8 mouse cellular contexts compared by ENCODE assay signal in genomic region chr13:100669291-100670022, GRCm38 (mm10). TPM values are rescaled to one million over a fixed set of nuclear protein-coding genes. Genes with fewer than 3 reads are reported as not detected.
DNase-seq lines count a peak whose midpoint lies in the region; ATAC-seq lines count a peak whose summit lies in the region.

Ccdc125 (plus strand) TSS chr13:100669717.

- H3K36me3 ChIP-seq in forebrain, embryonic 13.5 days (ENCODE audit: poor library complexity, severe bottlenecking) = peaks cover 15% of the 10 kb centered on the region
- peaks cover 13% of the 10 kb centered on the region for H3K36me3 ChIP-seq in liver, embryonic 13.5 days

- peak within 1 kb of the TSS; percentile 78 for H3K4me2 ChIP-seq in forebrain, embryonic 13.5 days
- peak within 1 kb of the TSS; percentile 82 for H3K4me2 ChIP-seq in liver, embryonic 13.5 days

- ATAC-seq in forebrain, embryonic 13.5 days = peak; percentile 77; the same call in 1 of the 2 replicates
- peak; percentile 50 for ATAC-seq in liver, embryonic 13.5 days (ENCODE audit: low read depth)

- peak within 1 kb of the TSS; percentile 54 for H3K4me3 ChIP-seq in forebrain, embryonic 13.5 days
- H3K4me3 ChIP-seq in liver, embryonic 13.5 days (replicated peaks) = peak within 1 kb of the TSS; percentile 66

- H3K4me1 ChIP-seq in forebrain, embryonic 13.5 days = 0 out of 2 replicates have a peak, but pooled peaks cover 5% of the 10 kb centered on the region
- peaks cover 6% of the 10 kb centered on the region; the same call in 1 of the 2 replicates for H3K4me1 ChIP-seq in liver, embryonic 13.5 days (replicated peaks)

- H3K27ac ChIP-seq in forebrain, embryonic 13.5 days = no peak within 1 kb of the TSS
- peak within 1 kb of the TSS; percentile 69 for H3K27ac ChIP-seq in liver, embryonic 13.5 days

- H3K9me3 ChIP-seq in forebrain, embryonic 13.5 days (replicated peaks) = no peaks in the 10 kb centered on the region
- no peaks in the 10 kb centered on the region for H3K9me3 ChIP-seq in liver, embryonic 13.5 days (replicated peaks)

- peak; percentile 15 for DNase-seq in right cerebral cortex, postnatal 4 days
- DNase-seq in right cerebral cortex, adult 2 months (ENCODE audit: low spot score in 2 of 2) = no peak
- DNase-seq in induced T-regulatory cell, adult 2 months (ENCODE audit: low read depth) = peak; percentile 76
- peak; percentile 7 for DNase-seq in liver, embryonic 13.5 days
- DNase-seq in naive thymus-derived CD4-positive, alpha-beta T cell, adult 2 months (ENCODE audit: low read depth) = peak; percentile 60
- DNase-seq in thymus, postnatal 0 days (ENCODE audit: low spot score) = peak; percentile 50
- DNase-seq in cerebellum, adult 11-12 months = no peak

- H3K27me3 ChIP-seq in forebrain, embryonic 13.5 days = peaks cover 3% of the 10 kb centered on the region; the same call in 1 of the 2 replicates
- H3K27me3 ChIP-seq in liver, embryonic 13.5 days = peaks cover 7% of the 10 kb centered on the region; the same call in 1 of the 2 replicates

- under 1% methylated on average over 44 of the region's 44 CpGs for WGBS in forebrain, embryonic 13.5 days
- 1% methylated on average over 44 of the region's 44 CpGs for WGBS in liver, embryonic 13.5 days (ENCODE audit: insufficient replicate concordance)

- peak within 1 kb of the TSS; percentile 66 for H3K9ac ChIP-seq in forebrain, embryonic 13.5 days
- peak within 1 kb of the TSS; percentile 69 for H3K9ac ChIP-seq in liver, embryonic 13.5 days

RNA-seq across cellular contexts. Expression of gene Ccdc125, which starts in this region (rescaled TPM):
- 1.9 and 2.3 TPM in 2 replicates for polyA plus RNA-seq in forebrain, embryonic 13.5 days (2015; fragmentation: Nextera tagmentation; extraction: Ambion mirVana)
- 5.3 and 6.0 TPM in 2 replicates for polyA plus RNA-seq in liver, embryonic 13.5 days (2015; fragmentation: Nextera tagmentation; extraction: Ambion mirVana)
- polyA plus RNA-seq in thymus, postnatal 0 days (2015; fragmentation: Nextera tagmentation; extraction: Ambion mirVana) = 6.8 and 11.3 TPM in 2 replicates

Comparison
In these comparisons a context has a peak if more than half of its experiments do, and no peak if none do; other contexts are left out.
1. DNase-seq: peak in right cerebral cortex, postnatal 4 days (single experiment), induced T-regulatory cell, adult 2 months (single experiment), liver, embryonic 13.5 days (single experiment), naive thymus-derived CD4-positive, alpha-beta T cell, adult 2 months (single experiment) and thymus, postnatal 0 days (single experiment); none in right cerebral cortex, adult 2 months (0 of 2) and cerebellum, adult 11-12 months (single experiment).